Mouse (Mus musculus) liver, adult 2 months (tissue): ENCODE measurements around the gene D130043K22Rik. TPM values are rescaled to one million over a fixed set of nuclear protein-coding genes. Genes with fewer than 3 reads are reported as not detected.

Experiments
- DNase-seq: peaks from one replicate; pipeline ENCODE4 v3.0.0-alpha.2; 2011; ENCODE audit warnings: low read depth, low spot score; ENCODE audit errors: extremely low read depth
- H3K27ac ChIP-seq: fragments of 200-500 bp; replicated peaks from 2 replicates; pipeline ENCODE4 v1.5.1; 2012; ENCODE audit warnings: low read depth, mild to moderate bottlenecking, control low read depth, inconsistent platforms, low read length; ENCODE audit not compliant: insufficient read depth
- H3K27me3 ChIP-seq: fragments of 200-500 bp; 2 replicates; pipeline ENCODE4 v1.6.1; 2012; ENCODE audit warnings: mild to moderate bottlenecking, moderate library complexity, low read length, inconsistent platforms; ENCODE audit not compliant: control insufficient read depth, insufficient read depth
- H3K36me3 ChIP-seq: fragments of 200-500 bp; 2 replicates; pipeline ENCODE4 v1.6.1; 2012; ENCODE audit warnings: low read length, inconsistent platforms; ENCODE audit not compliant: control insufficient read depth, insufficient read depth
- H3K4me1 ChIP-seq: fragments of 200-500 bp; 2 replicates; pipeline ENCODE4 v1.6.1; 2011; ENCODE audit warnings: low read length; ENCODE audit not compliant: control insufficient read depth, insufficient read depth
- H3K4me3 ChIP-seq: fragments of 200-500 bp; 2 replicates; pipeline ENCODE4 v1.5.1; 2011; ENCODE audit warnings: low read depth, mild to moderate bottlenecking, control low read depth, low read length, moderate library complexity; ENCODE audit not compliant: insufficient read depth
- H3K79me2 ChIP-seq: fragments of 200-500 bp; 2 replicates; pipeline ENCODE4 v1.6.1; 2012; ENCODE audit warnings: inconsistent platforms, mild to moderate bottlenecking, low read length, moderate library complexity; ENCODE audit not compliant: control insufficient read depth, insufficient read depth
- H3K9ac ChIP-seq: fragments of 200-500 bp; 2 replicates; pipeline ENCODE4 v1.6.1; 2012; ENCODE audit warnings: low read depth, mild to moderate bottlenecking, control low read depth, inconsistent platforms, low read length
- CTCF ChIP-seq: fragments of 200-500 bp; IDR thresholded peaks from 2 replicates; pipeline ENCODE4 v1.5.1; 2011; ENCODE audit warnings: low read depth, low read length, control low read depth
- POLR2A ChIP-seq: fragments of 200-500 bp; IDR thresholded peaks from 2 replicates; pipeline ENCODE4 v1.6.1; 2011; ENCODE audit warnings: low read length, control low read depth; ENCODE audit not compliant: insufficient read depth; ENCODE audit errors: extremely low read depth
- WGBS: fragments of 180-500 bp; shearing (Covaris S2); methylation state at CpG from one replicate; pipeline ENCODE4 v1.1.7; 2018; 5-methylcytosine and 5-hydroxymethylcytosine counted together
- polyA plus RNA-seq: library from polyadenylated mRNA; depleted of rRNA; stranded (reverse); fragments of >200 nt; gene quantifications from 2 replicates; pipeline ENCODE4 v1.2.3, GENCODE M21; 2012
- total RNA-seq: library from RNA; depleted of rRNA; stranded (reverse); fragments of >200 nt; gene quantifications from 2 replicates; pipeline ENCODE4 v1.2.3, GENCODE M21; 2014

D130043K22Rik gene
- total and polyA plus RNA-seq, 2 experiments: 3.8 to 12.2 TPM

DNA sequence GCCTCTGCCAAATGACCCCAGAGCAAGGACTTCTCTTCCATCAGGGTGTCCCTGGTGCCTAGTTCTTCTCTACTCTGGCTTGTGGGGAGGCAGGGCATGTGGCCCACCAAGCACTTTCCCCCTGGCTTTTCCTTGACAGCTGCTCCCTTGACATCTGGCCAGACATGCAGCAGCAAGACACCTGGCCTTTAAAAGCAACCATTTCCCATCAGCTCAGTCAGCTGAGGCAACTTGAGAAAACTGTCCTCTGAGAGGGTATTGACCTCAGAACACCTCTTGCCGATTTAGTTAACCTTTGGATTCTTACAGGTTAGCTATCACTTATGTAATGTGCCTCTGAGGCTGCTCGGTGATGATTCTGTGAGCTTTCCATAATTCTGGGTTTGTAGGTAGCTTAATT, 48.9 kb downstream of the D130043K22Rik start:
- WGBS: 19% methylated on average over 2 of the region's 2 CpGs
- Histone ChIP-seq H3K4me1 (peaks cover 17% of the 10 kb centered on the region), H3K27me3 (no peaks in the 10 kb centered on the region), H3K9ac (peak overlapping the region; percentile 20; the same call in 1 of the 2 replicates), H3K4me3 (no peak overlapping the region), H3K79me2 (no peaks in the 10 kb centered on the region), H3K36me3 (no peaks in the 10 kb centered on the region), H3K27ac (peak overlapping the region; percentile 98)
- TF ChIP-seq POLR2A (no peak), CTCF (no peak)
- DNase-seq: peak; percentile 94

DNA sequence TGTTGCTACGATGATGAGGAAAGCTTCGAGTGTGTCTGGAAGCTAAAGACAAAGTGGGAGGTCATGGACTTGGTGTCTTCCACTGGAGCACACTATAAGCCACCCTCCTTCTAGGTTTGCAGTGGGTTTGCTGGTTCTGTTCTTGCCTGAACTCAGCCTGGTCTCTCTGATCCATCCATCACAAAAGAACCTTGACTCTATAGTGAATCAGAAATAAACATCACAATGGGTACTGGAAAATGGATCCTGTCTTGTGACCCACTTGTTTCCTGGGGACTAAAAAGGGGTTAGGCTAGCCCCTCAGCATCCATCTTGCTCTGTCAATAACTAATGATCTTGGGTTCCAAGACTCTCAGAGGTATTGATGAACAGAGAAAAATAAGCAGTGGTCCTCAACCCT, 57.0 kb downstream of the D130043K22Rik start:
- WGBS: 87% methylated on average over 2 of the region's 2 CpGs
- Histone ChIP-seq H3K4me3 (no peak overlapping the region), H3K27ac (no peak overlapping the region), H3K27me3 (no peaks in the 10 kb centered on the region), H3K79me2 (no peaks in the 10 kb centered on the region), H3K36me3 (peaks cover 1% of the 10 kb centered on the region), H3K9ac (no peak overlapping the region), H3K4me1 (peaks cover 3% of the 10 kb centered on the region)
- no peak for DNase-seq
- TF ChIP-seq POLR2A (no peak), CTCF (no peak)

DNA sequence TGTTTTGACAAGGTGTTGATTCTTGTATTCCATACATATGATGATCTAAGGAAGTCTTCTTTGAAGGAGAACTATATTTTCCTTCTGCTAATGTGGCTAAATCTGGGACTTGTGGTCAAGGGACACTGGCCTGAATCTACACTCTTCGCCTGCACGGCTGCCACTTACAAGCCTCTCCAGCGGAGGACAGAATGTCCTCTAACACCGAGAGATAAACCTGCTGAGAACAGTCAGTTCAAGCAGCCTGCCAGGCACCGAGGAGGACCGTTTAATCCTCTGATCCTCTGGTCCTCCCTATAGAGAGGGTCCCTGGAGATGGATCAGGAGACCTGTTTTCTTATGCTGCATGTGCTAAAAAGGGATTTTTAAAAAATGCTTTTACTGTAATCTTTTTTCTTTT, 58.5 kb downstream of the D130043K22Rik start:
- 86% methylated on average over 6 of the region's 6 CpGs for WGBS
- Histone ChIP-seq H3K79me2 (no peaks in the 10 kb centered on the region), H3K27me3 (no peaks in the 10 kb centered on the region), H3K9ac (no peak overlapping the region), H3K4me1 (peaks cover 6% of the 10 kb centered on the region), H3K27ac (no peak overlapping the region), H3K4me3 (no peak overlapping the region), H3K36me3 (peaks cover 1% of the 10 kb centered on the region)
- TF ChIP-seq CTCF (no peak), POLR2A (no peak)
- DNase-seq: no peak

DNA sequence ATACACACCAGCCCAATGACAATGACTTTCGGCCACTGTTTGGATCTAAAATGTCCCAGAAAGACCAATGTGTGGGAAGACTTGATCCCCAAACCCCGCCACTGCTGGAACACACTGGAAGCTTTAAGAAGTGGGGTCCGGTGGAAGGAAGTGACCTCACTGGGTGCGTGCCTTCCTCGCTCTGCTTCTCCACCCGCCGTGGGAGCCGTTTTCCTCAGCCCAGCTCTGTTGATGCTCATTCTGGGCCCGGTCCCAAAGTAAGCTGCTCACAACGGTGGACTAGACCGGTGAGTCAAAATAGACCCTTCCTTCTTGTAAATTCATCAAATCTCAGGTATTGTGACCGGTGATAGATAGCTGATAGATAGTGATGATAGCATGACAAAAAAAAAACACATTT, 60.5 kb downstream of the D130043K22Rik start:
- WGBS: 92% methylated on average over 12 of the region's 12 CpGs
- H3K36me3 ChIP-seq: no peaks in the 10 kb centered on the region; the same call in 1 of the 2 replicates
- H3K27me3 ChIP-seq: no peaks in the 10 kb centered on the region
- DNase-seq: no peak
- TF ChIP-seq CTCF (no peak), POLR2A (no peak)
- peaks cover 6% of the 10 kb centered on the region for H3K4me1 ChIP-seq
- no peak overlapping the region for H3K27ac ChIP-seq
- no peak overlapping the region for H3K9ac ChIP-seq
- no peak overlapping the region for H3K4me3 ChIP-seq
- no peaks in the 10 kb centered on the region for H3K79me2 ChIP-seq

DNA sequence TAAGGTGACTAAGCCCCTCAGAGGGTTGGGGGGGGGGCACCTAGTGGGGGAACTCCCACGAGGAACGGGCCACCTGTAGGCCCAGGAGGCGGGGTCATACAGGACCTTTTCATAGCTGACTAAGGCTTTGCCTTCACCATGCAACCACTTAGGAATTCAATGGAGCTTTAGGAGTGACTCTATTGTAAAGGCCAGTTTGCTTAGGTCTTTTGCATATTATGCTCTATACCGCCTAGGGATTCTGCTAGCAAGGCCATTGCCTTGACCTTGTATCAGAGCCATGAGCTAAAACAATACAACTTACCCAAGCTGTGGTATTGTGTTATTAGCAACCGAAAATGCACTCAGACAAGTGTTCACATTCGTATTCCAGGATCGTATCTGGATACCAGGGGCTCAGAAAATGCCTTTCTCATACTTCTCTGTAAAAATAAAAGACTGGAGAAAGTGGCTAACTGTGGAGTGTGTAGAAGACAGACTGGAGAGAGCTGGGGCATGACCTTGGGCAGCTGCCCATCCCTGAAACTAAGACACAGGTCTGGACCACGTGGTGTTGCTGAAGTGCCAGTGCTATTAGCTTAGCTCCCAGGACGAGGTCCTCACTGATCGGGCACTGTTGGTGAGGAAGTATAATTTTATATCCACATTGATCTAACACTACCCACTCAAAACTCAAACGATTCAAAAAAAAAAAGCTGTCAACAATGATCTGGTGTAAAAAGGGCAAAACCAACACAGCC, 62.1 kb downstream of the D130043K22Rik start:
- H3K79me2 ChIP-seq: no peaks in the 10 kb centered on the region
- no peak overlapping the region for H3K9ac ChIP-seq
- H3K27me3 ChIP-seq: no peaks in the 10 kb centered on the region
- no peaks in the 10 kb centered on the region; the same call in 1 of the 2 replicates for H3K36me3 ChIP-seq
- DNase-seq: peak; percentile 82
- peak overlapping the region; percentile 4; the same call in 1 of the 2 replicates for H3K27ac ChIP-seq
- H3K4me3 ChIP-seq: no peak overlapping the region
- 48% methylated on average over 11 of the region's 11 CpGs for WGBS
- peaks cover 3% of the 10 kb centered on the region for H3K4me1 ChIP-seq
- TF ChIP-seq CTCF: no peak
- no peak for TF ChIP-seq POLR2A

DNA sequence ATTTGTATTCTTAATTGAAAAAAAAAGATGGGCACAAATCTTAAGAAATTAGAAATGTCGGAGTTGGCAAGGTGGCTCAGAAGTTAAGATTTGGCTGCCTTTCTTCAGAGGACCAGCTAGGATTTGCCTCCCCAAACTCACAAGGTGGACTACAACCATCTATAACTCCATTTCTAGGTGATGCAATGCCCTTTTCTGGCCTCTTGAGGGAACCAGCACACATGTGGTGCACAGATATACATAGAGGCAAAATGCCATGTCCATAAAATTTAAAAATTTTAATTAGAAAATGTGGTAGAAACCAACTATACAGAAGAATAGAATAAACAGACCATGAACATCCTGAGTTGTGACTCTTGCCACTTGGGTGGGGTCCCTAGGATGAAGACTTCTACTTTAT, 64.2 kb downstream of the D130043K22Rik start:
- TF ChIP-seq POLR2A (no peak), CTCF (no peak)
- H3K79me2 ChIP-seq: no peaks in the 10 kb centered on the region
- H3K27ac ChIP-seq: no peak overlapping the region
- H3K36me3 ChIP-seq: peaks cover 9% of the 10 kb centered on the region; the same call in 1 of the 2 replicates
- H3K27me3 ChIP-seq: no peaks in the 10 kb centered on the region
- WGBS: 93% methylated on average over 1 of the region's 1 CpGs
- H3K4me3 ChIP-seq: no peak overlapping the region
- no peak overlapping the region for H3K9ac ChIP-seq
- no peak for DNase-seq
- peaks cover 3% of the 10 kb centered on the region for H3K4me1 ChIP-seq
